Mouse (Mus musculus) hindbrain, embryonic 14.5 days (tissue): Measurements from ENCODE around the gene Tnfrsf9. TPM values are rescaled to one million over a fixed set of nuclear protein-coding genes. Genes with fewer than 3 reads are reported as not detected.
"Not testable (repeated sequence)": the region's sequence is repeated elsewhere in the genome, so short reads cannot be mapped to it uniquely, and the experiment has no call there.

Experiments
- ATAC-seq: fragments of 200-750 bp; cut with Nextera tagmentation; 2 replicates; pipeline ENCODE4 v1.8.0; 2017; ENCODE audit warnings: moderate number of reproducible peaks, mild to moderate bottlenecking, moderate TSS enrichment, moderate library complexity; ENCODE audit not compliant: low FRiP score
- DNase-seq: peaks from one replicate; pipeline ENCODE4 v3.0.0-alpha.2; 2015; ENCODE audit warnings: low spot score
- H3K27ac ChIP-seq: fragments of 300-500 bp; sonication (generic); 2 replicates; pipeline ENCODE4 v1.5.1; 2014; ENCODE audit warnings: mild to moderate bottlenecking, moderate library complexity
- H3K27me3 ChIP-seq: fragments of 300-500 bp; sonication (generic); 2 replicates; pipeline ENCODE4 v1.6.1; 2014; ENCODE audit warnings: mild to moderate bottlenecking, low read length, mixed read lengths; ENCODE audit not compliant: control insufficient read depth, insufficient read depth
- H3K36me3 ChIP-seq: fragments of 300-500 bp; sonication (generic); replicated peaks from 2 replicates; pipeline ENCODE4 v1.6.1; 2014; ENCODE audit not compliant: control insufficient read depth, insufficient read depth
- H3K4me1 ChIP-seq: fragments of 300-500 bp; sonication (generic); replicated peaks from 2 replicates; pipeline ENCODE4 v1.6.1; 2014; ENCODE audit warnings: antibody characterized with exemption, low read length, mixed read lengths; ENCODE audit not compliant: control insufficient read depth, insufficient read depth
- H3K4me2 ChIP-seq: fragments of 300-500 bp; sonication (generic); replicated peaks from 2 replicates; pipeline ENCODE4 v1.6.1; 2014; ENCODE audit warnings: mild to moderate bottlenecking, moderate library complexity
- H3K4me3 ChIP-seq: fragments of 300-500 bp; sonication (generic); replicated peaks from 2 replicates; pipeline ENCODE4 v1.5.1; 2014; ENCODE audit warnings: mild to moderate bottlenecking, low read length
- H3K9ac ChIP-seq: fragments of 300-500 bp; sonication (generic); 2 replicates; pipeline ENCODE4 v1.6.1; 2014
- H3K9me3 ChIP-seq: fragments of 300-500 bp; sonication (generic); 2 replicates; pipeline ENCODE4 v1.6.1; 2016; ENCODE audit warnings: low read length; ENCODE audit not compliant: control insufficient read depth
- WGBS: fragments of 180-500 bp; shearing (Covaris S2); extraction: QIAGEN DNeasy Blood & Tissue Kit; methylation state at CpG from one replicate; pipeline ENCODE4 v1.1.7; 2014; 5-methylcytosine and 5-hydroxymethylcytosine counted together
- polyA plus RNA-seq: library from polyadenylated mRNA; unstranded; fragments of >200 nt; fragmentation: Nextera tagmentation; extraction: Ambion mirVana; gene quantifications from 2 replicates; pipeline ENCODE4 v1.2.1, GENCODE M21; 2014

Gene Tnfrsf9
- polyA plus RNA-seq, 1 experiment from 2014 or later, result 0.25 TPM

DNA sequence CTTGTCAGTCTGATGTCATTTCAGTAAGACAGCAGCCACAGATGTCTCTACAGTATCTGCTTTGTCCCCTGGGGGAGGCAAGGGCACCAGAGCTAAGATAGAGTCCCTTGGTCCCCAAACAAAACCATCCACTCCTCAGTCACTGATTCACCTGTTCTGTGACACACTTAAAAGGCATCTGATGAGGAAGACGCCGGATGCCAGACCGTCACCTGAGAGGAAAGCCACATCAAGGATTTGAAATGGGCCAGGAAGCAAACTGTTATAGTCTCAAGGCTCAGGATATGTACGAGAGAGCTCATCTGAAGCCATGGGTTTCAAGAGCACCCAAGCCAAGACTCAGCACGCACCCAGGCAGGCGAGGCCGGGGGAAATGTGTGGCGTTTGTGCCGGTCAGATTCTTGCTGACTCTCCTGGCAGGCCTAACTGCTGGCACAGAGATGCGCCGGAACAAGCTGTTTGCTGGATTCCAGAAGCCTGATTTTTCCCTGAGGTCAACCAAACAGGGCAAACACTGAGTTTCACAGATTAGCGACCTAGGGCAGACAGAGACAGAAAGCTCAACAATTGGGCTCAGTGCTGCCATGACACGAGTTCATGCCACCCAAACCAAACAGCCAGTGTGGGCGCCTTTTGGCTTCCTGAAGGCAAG, 11.1 kb upstream of the Tnfrsf9 start:
- Histone ChIP-seq H3K27me3 (no peaks in the 10 kb centered on the region), H3K4me1 (no peaks in the 10 kb centered on the region), H3K36me3 (peaks cover 57% of the 10 kb centered on the region), H3K9me3 (no peaks in the 10 kb centered on the region), H3K4me3 (no peak overlapping the region), H3K9ac (no peak overlapping the region), H3K4me2 (no peak overlapping the region), H3K27ac (no peak overlapping the region)
- ATAC-seq (no peak), DNase-seq (no peak)
- WGBS, result 94% methylated on average over 14 of the region's 14 CpGs

DNA sequence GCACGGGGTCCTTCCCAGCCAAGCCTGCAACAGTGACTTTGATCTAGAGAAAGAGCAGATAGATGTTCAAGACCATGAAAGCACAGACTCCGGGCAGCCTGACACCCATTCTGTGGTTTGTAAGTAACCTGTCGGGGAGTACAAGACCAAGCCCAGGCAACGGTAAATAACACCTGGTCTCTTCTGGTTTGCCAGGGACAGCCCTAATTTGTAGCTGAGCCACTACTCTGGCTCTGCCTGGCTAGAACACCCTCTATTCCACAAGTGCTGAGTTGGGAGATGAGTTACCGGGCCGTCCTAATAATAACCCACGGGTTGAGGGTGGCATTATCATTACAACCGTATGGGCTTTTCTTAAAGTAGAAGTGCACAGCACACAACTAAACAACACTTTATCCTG, 7.3 kb upstream of the Tnfrsf9 start:
- no peaks in the 10 kb centered on the region for H3K9me3 ChIP-seq
- WGBS, result 93% methylated on average over 8 of the region's 8 CpGs

DNA sequence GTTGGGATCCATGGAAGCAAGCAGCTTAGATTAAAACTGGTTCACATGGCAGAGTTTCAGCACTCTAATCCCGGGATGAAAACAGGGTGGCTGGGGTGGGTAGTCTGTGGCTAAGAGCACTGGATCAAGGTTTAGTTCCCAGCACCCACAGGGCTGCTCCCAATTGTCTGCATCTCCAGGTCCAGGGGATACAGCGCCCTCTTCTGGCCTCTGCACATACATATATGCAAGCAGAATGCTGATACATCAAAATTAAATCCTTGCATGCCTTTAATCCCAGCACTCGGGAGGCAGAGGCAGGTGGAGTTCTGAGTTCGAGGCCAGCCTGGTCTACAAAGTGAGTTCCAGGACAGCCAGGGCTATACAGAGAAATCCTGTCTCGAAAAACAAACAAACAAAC, 5.8 kb upstream of the Tnfrsf9 start:
- WGBS, result 77% methylated on average over 5 of the region's 5 CpGs
- not testable (repeated sequence) for H3K9me3 ChIP-seq, H3K9ac ChIP-seq, ATAC-seq, H3K27ac ChIP-seq, DNase-seq, H3K27me3 ChIP-seq
- Histone ChIP-seq H3K36me3 (peaks cover 21% of the 10 kb centered on the region), H3K4me1 (peaks cover 20% of the 10 kb centered on the region), H3K4me2 (peak overlapping the region; percentile 75; the same call in 1 of the 2 replicates), H3K4me3 (peak overlapping the region; percentile 88; the same call in 1 of the 2 replicates)

More for the DNA sequence above, 7.3 kb upstream of the Tnfrsf9 start:
- Histone ChIP-seq H3K27ac (no peak overlapping the region), H3K4me2 (no peak overlapping the region), H3K9ac (no peak overlapping the region), H3K27me3 (no peaks in the 10 kb centered on the region), H3K4me1 (peaks cover 13% of the 10 kb centered on the region; the same call in 1 of the 2 replicates), H3K36me3 (peaks cover 34% of the 10 kb centered on the region), H3K4me3 (no peak overlapping the region)
- DNase-seq, result no peak
- no peak for ATAC-seq

DNA sequence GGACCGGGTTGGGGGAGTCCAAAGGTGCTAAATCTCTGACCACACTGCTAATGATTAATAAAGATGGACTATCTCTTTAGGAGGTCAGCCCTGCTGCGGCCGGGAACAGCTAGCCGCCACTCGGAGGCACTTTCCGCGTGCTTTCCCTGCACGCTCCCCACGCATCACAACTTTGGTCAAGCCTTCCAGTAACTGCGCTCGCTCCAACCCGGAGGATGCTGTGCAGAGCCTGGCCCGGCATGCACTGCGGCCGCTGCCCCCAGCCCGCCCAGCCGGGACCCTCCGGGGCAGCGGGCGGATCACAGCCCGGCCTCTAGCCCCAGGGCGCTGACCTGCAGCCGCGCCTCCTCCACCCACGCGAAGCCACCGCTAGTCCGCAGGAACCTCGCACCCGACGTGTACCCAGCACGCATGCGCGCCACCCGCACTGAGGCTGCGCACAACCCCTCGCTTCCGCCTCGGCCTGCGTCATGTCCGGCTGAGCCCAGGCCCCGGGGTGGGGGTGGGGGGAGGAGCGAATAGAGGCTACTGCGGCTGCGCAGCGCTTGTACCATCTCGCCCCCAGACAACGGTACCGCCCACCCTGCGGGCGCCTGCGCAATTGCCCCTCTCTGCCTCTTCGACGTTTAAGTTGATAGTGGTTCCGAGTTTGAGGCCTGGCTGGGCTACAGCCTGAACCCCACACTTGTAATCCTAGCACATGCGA, 4.8 kb upstream of the Tnfrsf9 start:
- DNase-seq (peak; percentile 100), ATAC-seq (peak; percentile 90)
- Histone ChIP-seq H3K4me2 (peak overlapping the region; percentile 75), H3K27me3 (no peaks in the 10 kb centered on the region), H3K4me3 (peak overlapping the region; percentile 88), H3K36me3 (peaks cover 12% of the 10 kb centered on the region; the same call in 1 of the 2 replicates), H3K27ac (peak overlapping the region; percentile 84), H3K4me1 (peaks cover 24% of the 10 kb centered on the region), H3K9ac (peak overlapping the region; percentile 79), H3K9me3 (no peaks in the 10 kb centered on the region)
- under 1% methylated on average over 54 of the region's 56 CpGs for WGBS

GRCm38 (mm10) chr4:150910164-150910951, 4.0 kb upstream of the Tnfrsf9 start:
- Histone ChIP-seq H3K9me3 (no peaks in the 10 kb centered on the region), H3K9ac (peak overlapping the region; percentile 50; the same call in 1 of the 2 replicates), H3K4me2 (peak overlapping the region; percentile 75), H3K4me1 (peaks cover 30% of the 10 kb centered on the region), H3K27me3 (no peaks in the 10 kb centered on the region), H3K36me3 (peaks cover 7% of the 10 kb centered on the region; the same call in 1 of the 2 replicates), H3K4me3 (peak overlapping the region; percentile 88), H3K27ac (peak overlapping the region; percentile 84)
- ATAC-seq, result no peak; the same call in 1 of the 2 replicates
- 86% methylated on average over 19 of the region's 19 CpGs for WGBS
- DNase-seq, result no peak

DNA sequence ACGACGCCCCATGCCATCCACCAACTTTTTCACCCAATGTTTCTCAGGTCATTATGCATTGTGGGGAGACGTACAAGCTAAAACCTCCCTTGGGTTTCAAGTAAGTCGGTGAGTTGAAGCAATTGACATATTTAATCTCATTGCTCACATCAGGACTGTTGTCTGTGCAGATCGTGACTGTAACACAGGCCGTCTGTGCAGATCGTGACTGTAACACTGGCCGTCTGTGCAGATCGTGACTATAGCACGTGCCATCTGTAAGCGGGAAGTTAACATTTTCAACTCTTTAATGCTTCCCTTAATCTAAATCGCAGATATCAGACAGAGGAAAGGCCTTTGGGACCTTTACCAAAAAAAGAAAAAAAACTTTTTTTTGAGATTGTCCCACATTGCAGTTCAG, 619 bp upstream of the Tnfrsf9 start:
- Histone ChIP-seq H3K27ac (peak overlapping the region; percentile 82), H3K4me2 (peak overlapping the region; percentile 66), H3K4me1 (peaks cover 28% of the 10 kb centered on the region), H3K36me3 (no peaks in the 10 kb centered on the region), H3K9me3 (no peaks in the 10 kb centered on the region), H3K9ac (peak overlapping the region; percentile 69), H3K27me3 (no peaks in the 10 kb centered on the region), H3K4me3 (peak overlapping the region; percentile 58)
- 20% methylated on average over 12 of the region's 12 CpGs for WGBS
- no peak for ATAC-seq
- no peak for DNase-seq

GRCm38 (mm10) chr4:150915181-150915906, 982 bp downstream of the Tnfrsf9 start:
- peak overlapping the region; percentile 69 for H3K9ac ChIP-seq
- peak; percentile 28; the same call in 1 of the 2 replicates for ATAC-seq
- peak overlapping the region; percentile 58 for H3K4me3 ChIP-seq
- H3K36me3 ChIP-seq, result no peaks in the 10 kb centered on the region
- H3K27me3 ChIP-seq, result no peaks in the 10 kb centered on the region
- H3K9me3 ChIP-seq, result no peaks in the 10 kb centered on the region
- whole genome bisulfite sequencing, result 37% methylated on average over 10 of the region's 10 CpGs
- peak overlapping the region; percentile 51 for H3K27ac ChIP-seq
- H3K4me2 ChIP-seq, result peak overlapping the region; percentile 66
- DNase-seq, result no peak
- H3K4me1 ChIP-seq, result peaks cover 20% of the 10 kb centered on the region

GRCm38 (mm10) chr4:150917336-150918027, 3.1 kb downstream of the Tnfrsf9 start:
- no peak overlapping the region for H3K27ac ChIP-seq
- H3K27me3 ChIP-seq, result no peaks in the 10 kb centered on the region
- ATAC-seq, result no peak
- H3K36me3 ChIP-seq, result no peaks in the 10 kb centered on the region
- H3K9ac ChIP-seq, result no peak overlapping the region
- H3K9me3 ChIP-seq, result no peaks in the 10 kb centered on the region
- H3K4me1 ChIP-seq, result peaks cover 20% of the 10 kb centered on the region
- 72% methylated on average over 8 of the region's 8 CpGs for WGBS
- no peak for DNase-seq
- H3K4me2 ChIP-seq, result no peak overlapping the region
- H3K4me3 ChIP-seq, result no peak overlapping the region
